Mouse (Mus musculus) liver, embryonic 11.5 days (tissue): Measurements from ENCODE around the gene Mettl13. TPM values are rescaled to one million over a fixed set of nuclear protein-coding genes. Genes with fewer than 3 reads are reported as not detected.
A peak's percentile ranks its signal among the peaks of the same experiment; 100 is the strongest.

ENCODE experiments used
- ATAC-seq: fragments of 200-750 bp; cut with Nextera tagmentation; replicated peaks from 2 replicates; pipeline ENCODE4 v1.8.0; 2017; ENCODE audit warnings: moderate number of reproducible peaks, mild to moderate bottlenecking, moderate TSS enrichment, moderate library complexity; ENCODE audit not compliant: low FRiP score
- DNase-seq: peaks from one replicate; pipeline ENCODE4 v3.0.0-alpha.2; 2017; ENCODE audit warnings: low spot score
- H3K27ac ChIP-seq: fragments of 300-500 bp; sonication (generic); 2 replicates; pipeline ENCODE4 v1.5.1; 2014; ENCODE audit warnings: mild to moderate bottlenecking, low read depth, low read length, control low read depth
- H3K27me3 ChIP-seq: fragments of 300-500 bp; sonication (generic); replicated peaks from 2 replicates; pipeline ENCODE4 v1.6.1; 2014; ENCODE audit warnings: low read length, mixed read lengths; ENCODE audit not compliant: control insufficient read depth, insufficient read depth
- H3K36me3 ChIP-seq: fragments of 300-500 bp; sonication (generic); 2 replicates; pipeline ENCODE4 v1.6.1; 2014; ENCODE audit warnings: mild to moderate bottlenecking, low read length, moderate library complexity, mixed read lengths; ENCODE audit not compliant: control insufficient read depth, insufficient read depth
- H3K4me1 ChIP-seq: fragments of 300-500 bp; sonication (generic); replicated peaks from 2 replicates; pipeline ENCODE4 v1.6.1; 2014; ENCODE audit warnings: low read length, mixed read lengths; ENCODE audit not compliant: control insufficient read depth, insufficient read depth
- H3K4me2 ChIP-seq: fragments of 300-500 bp; sonication (generic); 2 replicates; pipeline ENCODE4 v1.6.1; 2014; ENCODE audit warnings: mild to moderate bottlenecking, control low read depth, moderate library complexity
- H3K4me3 ChIP-seq: fragments of 300-500 bp; sonication (generic); 2 replicates; pipeline ENCODE4 v1.5.1; 2014; ENCODE audit warnings: low read depth, low read length, control low read depth
- H3K9ac ChIP-seq: fragments of 300-500 bp; sonication (generic); 2 replicates; pipeline ENCODE4 v1.6.1; 2014; ENCODE audit warnings: low read depth, low read length, control low read depth
- H3K9me3 ChIP-seq: fragments of 300-500 bp; sonication (generic); 2 replicates; pipeline ENCODE4 v1.6.1; 2016; ENCODE audit warnings: low read length, inconsistent platforms, mixed read lengths; ENCODE audit not compliant: control insufficient read depth
- WGBS: fragments of 180-500 bp; shearing (Covaris S2); extraction: QIAGEN DNeasy Blood & Tissue Kit; methylation state at CpG from one replicate; pipeline ENCODE4 v1.1.7; 2014; 5-methylcytosine and 5-hydroxymethylcytosine counted together
- polyA plus RNA-seq: library from polyadenylated mRNA; unstranded; fragments of >200 nt; fragmentation: Nextera tagmentation; extraction: Ambion mirVana; gene quantifications from 2 replicates; pipeline ENCODE4 v1.2.1, GENCODE M21; 2014

Mettl13 gene
- polyA plus RNA-seq, 1 experiment from 2014 or later = 31.8 TPM

DNA sequence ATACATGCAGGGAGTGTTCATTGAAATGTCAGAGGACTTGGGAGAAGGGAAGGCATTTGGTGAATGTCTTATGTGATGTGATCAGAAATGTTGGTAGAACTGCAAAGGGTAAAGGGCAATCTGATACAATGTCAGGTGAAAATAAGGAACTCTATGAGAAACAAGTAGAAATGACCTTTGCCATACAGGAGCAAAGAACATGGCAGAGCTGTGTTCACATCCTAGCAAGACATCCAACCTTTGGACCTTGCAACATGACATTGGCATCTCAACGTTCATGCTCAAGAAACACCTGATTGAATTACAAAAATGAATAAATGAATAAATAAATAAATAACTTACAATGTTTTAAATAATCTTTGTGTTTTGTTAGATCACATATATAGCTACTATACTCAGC is 33.2 kb downstream of the Mettl13 start:
- H3K27ac ChIP-seq = no peak overlapping the region
- H3K4me1 ChIP-seq = no peaks in the 10 kb centered on the region
- H3K9me3 ChIP-seq = no peaks in the 10 kb centered on the region
- H3K36me3 ChIP-seq = no peaks in the 10 kb centered on the region
- no peak overlapping the region for H3K4me3 ChIP-seq
- DNase-seq (no peak), ATAC-seq (no peak)
- H3K4me2 ChIP-seq = no peak overlapping the region
- no peaks in the 10 kb centered on the region for H3K27me3 ChIP-seq
- WGBS = 70% methylated on average over 1 of the region's 1 CpGs
- no peak overlapping the region for H3K9ac ChIP-seq

DNA sequence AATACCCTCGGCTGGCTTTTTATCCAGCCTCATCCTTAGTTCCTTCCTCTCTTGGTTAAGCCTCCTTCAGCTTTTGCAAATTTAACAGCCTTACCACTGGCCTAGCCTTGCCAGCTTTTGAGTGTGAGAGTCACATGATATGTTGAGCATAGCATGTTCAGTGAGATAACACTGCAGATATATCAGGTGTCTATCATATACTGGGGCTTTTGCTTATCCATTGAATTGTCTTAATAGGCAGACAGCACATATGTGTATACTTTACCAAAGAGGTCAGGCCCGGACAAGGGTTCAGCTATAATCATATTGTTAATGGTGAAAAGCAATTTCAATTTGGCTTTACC is 38.4 kb downstream of the Mettl13 start:
- Histone ChIP-seq H3K4me2 (no peak overlapping the region; the same call in 1 of the 2 replicates), H3K4me3 (no peak overlapping the region), H3K4me1 (0 out of 2 replicates have a peak, but pooled peaks cover 2% of the 10 kb centered on the region), H3K9me3 (no peaks in the 10 kb centered on the region), H3K27me3 (no peaks in the 10 kb centered on the region), H3K36me3 (no peaks in the 10 kb centered on the region), H3K9ac (no peak overlapping the region), H3K27ac (no peak overlapping the region)
- ATAC-seq (peak; percentile 80), DNase-seq (no peak)
- 48% methylated on average over 2 of the region's 2 CpGs for WGBS

DNA sequence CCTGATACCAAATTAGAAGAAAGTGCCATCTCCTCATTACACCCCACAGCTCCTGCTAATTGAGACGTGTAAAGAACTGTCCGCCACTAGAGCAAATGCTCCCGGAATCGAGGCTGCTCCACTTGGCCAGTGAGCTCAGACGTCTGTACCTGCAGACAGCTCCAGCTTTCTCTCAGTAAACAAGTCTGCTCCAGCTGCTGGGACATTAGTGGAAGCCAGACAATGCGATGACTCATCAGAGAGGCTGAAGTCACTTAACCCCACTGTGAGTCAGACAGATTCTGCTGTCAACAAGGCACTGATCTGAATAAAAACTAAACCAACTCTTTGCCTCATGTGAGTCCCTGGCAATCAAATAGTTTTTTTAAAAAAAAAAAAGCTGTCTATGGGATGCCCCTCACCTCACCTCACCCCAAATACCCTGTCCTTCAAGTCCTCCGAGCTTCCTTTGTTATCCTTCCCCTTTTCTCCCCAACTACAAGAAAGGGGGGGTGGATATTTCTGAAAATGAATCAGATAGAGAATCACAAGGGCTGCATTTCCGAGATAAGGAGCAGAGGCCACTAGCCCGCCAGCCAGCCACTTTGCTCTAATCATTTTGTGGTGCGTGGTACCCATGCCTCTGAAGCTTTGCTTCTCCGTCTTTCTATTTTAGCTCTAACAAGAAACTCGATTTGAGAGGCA is 38.9 kb downstream of the Mettl13 start:
- H3K4me1 ChIP-seq = 0 out of 2 replicates have a peak, but pooled peaks cover 2% of the 10 kb centered on the region

DNA sequence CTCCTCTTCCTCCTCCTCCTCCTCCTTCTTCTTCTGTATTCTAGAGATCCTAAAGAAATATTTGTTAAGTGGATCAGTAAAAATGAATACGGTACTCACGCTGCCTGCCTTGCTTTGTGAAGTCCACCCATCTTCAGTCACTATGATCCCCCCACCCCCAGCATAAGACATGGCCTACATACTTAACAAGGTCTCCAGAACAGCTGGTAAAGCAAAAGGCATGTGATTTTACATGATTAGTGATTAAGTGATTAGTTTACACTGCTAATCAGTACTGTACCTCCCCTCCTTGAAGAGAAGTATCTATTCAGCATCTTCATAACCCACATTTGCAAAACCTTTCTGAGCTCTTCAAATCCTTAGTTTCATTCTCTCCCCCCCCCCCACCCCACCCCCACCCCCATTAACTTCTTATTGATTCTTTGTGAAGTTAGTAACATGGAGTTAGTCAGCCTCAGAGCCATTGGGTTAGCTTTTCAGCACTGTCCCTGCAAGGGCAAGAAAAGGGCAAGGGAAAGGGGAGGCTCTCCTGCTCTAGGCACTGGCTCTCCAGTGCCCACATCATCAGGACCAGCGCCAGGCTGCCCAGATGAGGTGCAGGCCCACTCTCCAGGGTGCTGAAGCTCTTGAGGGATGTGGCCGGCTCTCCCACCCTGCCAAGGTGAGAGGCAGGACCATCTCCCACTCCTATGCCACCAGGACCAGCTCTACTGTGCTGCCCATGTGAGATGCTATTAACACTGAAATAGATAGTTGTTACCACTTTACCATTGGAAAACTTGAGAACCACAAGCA is 39.9 kb downstream of the Mettl13 start:
- no peak overlapping the region for H3K4me2 ChIP-seq
- H3K9me3 ChIP-seq = no peaks in the 10 kb centered on the region
- H3K27ac ChIP-seq = no peak overlapping the region
- ATAC-seq (no peak), DNase-seq (no peak)
- no peaks in the 10 kb centered on the region for H3K36me3 ChIP-seq
- no peak overlapping the region for H3K9ac ChIP-seq
- no peaks in the 10 kb centered on the region for H3K27me3 ChIP-seq
- 0 out of 2 replicates have a peak, but pooled peaks cover 2% of the 10 kb centered on the region for H3K4me1 ChIP-seq
- no peak overlapping the region for H3K4me3 ChIP-seq
- 79% methylated on average over 4 of the region's 4 CpGs for WGBS

More for the DNA sequence above, 38.9 kb downstream of the Mettl13 start:
- Histone ChIP-seq H3K27me3 (no peaks in the 10 kb centered on the region), H3K27ac (no peak overlapping the region), H3K9me3 (no peaks in the 10 kb centered on the region), H3K4me2 (no peak overlapping the region; the same call in 1 of the 2 replicates), H3K9ac (no peak overlapping the region), H3K36me3 (no peaks in the 10 kb centered on the region), H3K4me3 (no peak overlapping the region)
- DNase-seq (no peak), ATAC-seq (peak; percentile 63)
- WGBS = 31% methylated on average over 12 of the region's 12 CpGs

DNA sequence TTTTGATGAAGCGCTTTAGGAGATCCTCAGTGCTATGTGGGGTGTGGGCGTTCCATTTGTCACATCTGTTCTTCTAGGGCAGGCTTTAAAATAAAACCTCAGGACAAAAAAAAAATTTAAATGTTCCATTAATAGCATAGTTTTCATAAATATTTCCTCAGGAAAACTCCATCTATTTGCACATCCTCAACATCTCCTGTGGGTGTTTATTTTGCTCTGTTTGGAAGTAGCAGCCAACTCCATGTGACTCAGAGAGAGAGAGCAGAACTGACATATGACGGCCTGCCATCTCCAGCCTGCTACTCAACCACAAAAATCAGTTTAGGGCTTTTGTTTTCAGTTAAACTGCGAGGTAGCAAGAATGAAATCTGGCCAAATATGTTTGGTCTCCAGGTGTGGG is 41.8 kb downstream of the Mettl13 start:
- H3K27ac ChIP-seq = no peak overlapping the region
- H3K4me3 ChIP-seq = no peak overlapping the region
- no peak for DNase-seq
- H3K4me1 ChIP-seq = 0 out of 2 replicates have a peak, but pooled peaks cover 2% of the 10 kb centered on the region
- H3K27me3 ChIP-seq = no peaks in the 10 kb centered on the region
- no peak for ATAC-seq
- H3K4me2 ChIP-seq = no peak overlapping the region
- H3K9ac ChIP-seq = no peak overlapping the region
- H3K36me3 ChIP-seq = no peaks in the 10 kb centered on the region
- 81% methylated on average over 4 of the region's 4 CpGs for WGBS
- H3K9me3 ChIP-seq = no peaks in the 10 kb centered on the region

DNA sequence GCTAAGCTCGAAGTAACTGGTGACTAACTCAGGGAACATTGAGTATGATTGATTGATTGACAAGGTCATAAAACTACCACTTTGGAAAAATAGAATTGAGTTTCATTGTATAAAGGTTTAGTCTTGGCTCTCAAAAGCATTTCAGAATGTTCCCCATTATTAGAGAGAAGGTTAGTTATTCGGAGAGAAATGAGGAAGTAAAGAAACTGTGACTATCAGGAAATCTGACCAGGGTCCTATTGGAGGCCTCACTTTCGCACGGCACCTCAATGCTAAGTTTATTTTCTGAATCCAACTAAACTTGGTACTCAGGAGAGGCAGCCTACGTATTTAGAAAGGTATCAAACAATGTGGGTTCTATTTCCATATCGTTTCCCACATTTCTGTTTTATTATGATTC is 42.7 kb downstream of the Mettl13 start:
- 0 out of 2 replicates have a peak, but pooled peaks cover 2% of the 10 kb centered on the region for H3K4me1 ChIP-seq
- 68% methylated on average over 6 of the region's 6 CpGs for WGBS
- no peak overlapping the region for H3K27ac ChIP-seq
- ATAC-seq (no peak), DNase-seq (no peak)
- no peaks in the 10 kb centered on the region for H3K9me3 ChIP-seq
- H3K36me3 ChIP-seq = no peaks in the 10 kb centered on the region
- H3K4me2 ChIP-seq = no peak overlapping the region
- no peak overlapping the region for H3K4me3 ChIP-seq
- H3K27me3 ChIP-seq = no peaks in the 10 kb centered on the region
- no peak overlapping the region for H3K9ac ChIP-seq

Other genes with a start within 250 kb of the Mettl13 start
- gene Dnm3, start 70.5 kb downstream of the Mettl13 start, polyA plus RNA-seq = 3.3 and 4.0 TPM in 2 replicates
- gene Vamp4, start 22.0 kb upstream of the Mettl13 start, polyA plus RNA-seq = 35.1 and 35.6 TPM in 2 replicates
- not detected in 2 replicates for gene Myoc, start 90.6 kb upstream of the Mettl13 start, polyA plus RNA-seq
- not detected in 2 replicates for gene Myocos, start 109.7 kb upstream of the Mettl13 start, polyA plus RNA-seq
- 88.6 and 103 TPM in 2 replicates for gene Prrc2c, start 192.0 kb upstream of the Mettl13 start, polyA plus RNA-seq